Mouse (Mus musculus) gastrocnemius, postnatal 4 days (tissue): ENCODE results near the gene Eif2b2. TPM values are rescaled to one million over a fixed set of nuclear protein-coding genes. Genes with fewer than 3 reads are reported as not detected.

Experiments used
- DNase-seq, 2 experiments: peaks; one replicate each; pipeline ENCODE4 v3.0.0; 2021 to 2022; ENCODE audit warnings: low spot score in 2 of 2, mixed read lengths in 2 of 2
- total RNA-seq, 2 experiments: library from RNA; stranded (reverse); gene quantifications; 2 replicates each; pipeline ENCODE4 v1.2.3; 2021

Eif2b2 gene
- total RNA-seq, 2 experiments from 2014 or later, result 80.6 to 95.1 TPM

GRCm38 (mm10) chr12:85193923-85194622, 25.2 kb upstream of the Eif2b2 start:
- no peak for DNase-seq

GRCm38 (mm10) chr12:85194623-85195018, 24.7 kb upstream of the Eif2b2 start:
- DNase-seq, result peak; percentile 88 to 92

- no peak for DNase-seq
Observed at GRCm38 (mm10) chr12:85195086-85195485, 24.2 kb upstream of the Eif2b2 start.

DNA sequence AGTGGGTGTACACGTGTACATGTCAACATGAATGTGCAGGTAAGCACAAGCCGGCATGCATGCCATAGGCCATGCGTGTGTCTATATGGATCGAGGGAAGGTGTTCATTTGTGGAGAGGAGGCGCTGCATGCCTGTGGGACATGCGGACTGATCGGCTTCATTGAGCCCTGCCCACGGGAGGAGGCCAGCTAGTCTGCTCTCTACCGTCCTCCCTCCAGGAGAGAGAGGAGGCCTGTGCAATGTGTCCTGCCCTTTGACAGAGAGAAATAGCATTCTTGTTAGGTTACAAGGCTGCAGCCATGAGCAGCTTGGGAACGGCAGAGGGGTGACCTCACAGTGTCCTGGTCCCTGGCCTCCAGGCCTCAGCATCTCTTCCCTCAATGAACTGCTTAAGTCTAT, 23.1 kb upstream of the Eif2b2 start:
- no peak for DNase-seq

DNA sequence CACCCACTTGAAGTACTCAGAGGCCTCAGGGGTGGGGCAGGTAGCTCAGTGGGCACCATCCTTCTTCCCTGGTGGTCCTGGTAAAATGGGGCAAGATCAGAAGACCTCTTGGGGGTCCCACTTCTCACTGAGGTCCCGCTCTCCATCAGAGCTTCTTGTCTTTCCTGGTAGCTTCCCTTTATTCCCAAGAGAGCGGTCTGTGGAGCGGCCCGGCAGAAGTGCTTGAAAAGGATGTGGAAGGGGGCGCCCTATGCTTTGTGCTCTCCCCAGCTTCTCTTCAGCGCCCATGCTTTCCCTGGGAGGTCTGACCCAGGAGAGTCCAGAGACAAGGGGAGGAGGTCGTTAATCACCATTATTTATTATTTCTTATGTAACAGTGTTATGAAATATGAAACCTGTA, 21.9 kb upstream of the Eif2b2 start:
- DNase-seq, result no peak

GRCm38 (mm10) chr12:85197936-85198335, 21.3 kb upstream of the Eif2b2 start:
- no peak for DNase-seq

DNA sequence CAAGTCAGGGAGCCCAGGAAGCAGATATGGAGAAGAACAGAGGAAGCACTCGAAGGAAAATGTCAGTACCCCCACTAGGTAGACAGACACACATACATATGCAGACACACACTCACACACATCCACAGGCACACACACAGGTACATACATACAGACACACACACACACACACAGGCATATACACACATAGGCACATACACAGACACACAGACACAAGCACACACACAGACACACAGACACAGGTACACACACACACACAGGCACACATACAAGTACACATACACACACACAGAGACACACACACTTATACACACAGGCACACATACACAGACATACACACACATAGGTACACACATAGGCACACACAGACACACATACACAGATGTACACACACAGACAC, 19.3 kb upstream of the Eif2b2 start:
- DNase-seq, result no peak

DNA sequence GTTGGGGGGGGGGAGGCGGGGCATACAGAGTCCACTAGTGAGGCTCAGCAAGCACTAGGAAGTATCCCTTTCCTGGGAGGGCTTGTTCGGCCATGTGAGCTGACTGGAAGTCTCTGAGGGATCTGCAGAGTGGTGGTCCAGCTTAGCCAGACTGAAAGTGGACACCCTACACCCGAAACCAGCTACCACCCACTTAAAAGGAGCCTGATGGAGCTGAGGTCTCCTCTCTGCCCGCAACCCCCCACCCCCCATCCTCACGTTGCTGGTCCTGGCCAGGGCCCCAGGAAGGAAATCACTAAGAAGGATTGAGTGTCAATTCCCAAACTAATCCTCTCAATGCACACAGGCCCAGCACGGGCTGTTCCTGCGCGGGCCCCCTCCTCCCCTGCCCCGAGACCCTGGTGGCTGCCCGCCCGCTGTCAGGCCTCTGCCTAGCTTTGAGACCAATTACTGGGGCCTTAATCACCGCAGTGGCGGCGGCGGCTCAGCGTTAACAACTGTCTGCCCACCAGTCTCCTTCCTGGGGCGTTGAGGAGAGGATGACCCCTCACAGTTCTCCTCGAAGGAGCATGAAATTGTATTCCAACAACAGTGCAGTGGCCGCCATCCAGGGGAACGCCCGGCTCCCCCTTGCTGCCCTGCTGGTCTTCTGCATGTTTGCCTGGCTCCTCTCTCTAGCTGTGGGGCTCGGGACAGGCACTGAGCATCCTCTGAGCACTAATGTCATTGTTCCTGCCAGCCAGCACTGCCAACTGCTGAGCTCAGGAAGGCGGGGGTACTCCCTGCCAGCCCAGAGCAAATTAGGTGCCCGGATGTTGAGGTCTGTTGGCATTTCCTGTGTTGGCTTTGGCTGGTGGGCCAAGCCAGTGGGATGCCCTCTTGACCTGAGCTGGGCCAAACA, 18.1 kb upstream of the Eif2b2 start:
- DNase-seq, result peak in 1 of 2 experiments; percentile 41

DNA sequence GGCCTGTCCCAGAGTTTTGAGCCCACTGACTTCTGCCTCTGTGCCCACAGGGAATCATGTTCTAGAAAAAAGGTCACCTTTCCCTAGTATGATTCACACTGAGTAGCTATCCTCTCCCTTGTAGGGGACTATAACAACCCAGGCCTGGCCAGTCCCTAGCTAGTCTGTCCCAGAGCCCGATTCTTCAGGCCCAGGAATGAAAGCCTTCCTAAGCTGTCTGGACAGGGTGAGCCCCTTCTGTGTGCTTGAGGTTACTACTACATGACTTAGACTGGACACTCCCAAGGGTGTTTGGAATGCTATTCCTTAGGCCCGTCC, 17.5 kb upstream of the Eif2b2 start:
- DNase-seq, result no peak

DNA sequence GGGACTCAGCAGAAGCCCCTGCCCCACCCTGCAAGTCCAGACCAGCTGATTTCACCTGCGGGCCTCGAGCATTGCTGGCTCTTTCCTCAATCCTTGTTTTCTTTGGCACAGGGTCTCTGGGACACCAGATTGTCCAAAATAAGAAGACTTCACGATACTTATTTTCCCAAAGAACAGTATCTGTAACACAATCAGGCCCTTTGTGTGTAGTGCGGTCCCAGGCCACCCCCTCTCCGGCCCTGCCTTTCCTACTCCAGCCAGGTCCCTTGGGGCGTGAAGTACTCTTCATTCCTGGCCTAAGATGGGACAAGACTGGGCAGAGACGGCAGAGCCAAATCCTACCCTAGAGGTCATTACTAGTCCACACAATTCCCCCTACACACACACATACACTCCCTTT, 17.1 kb upstream of the Eif2b2 start:
- no peak for DNase-seq

GRCm38 (mm10) chr12:85203699-85204098, 15.6 kb upstream of the Eif2b2 start:
- no peak for DNase-seq

- DNase-seq, result no peak
Observed at GRCm38 (mm10) chr12:85204105-85204504, 15.2 kb upstream of the Eif2b2 start.

DNA sequence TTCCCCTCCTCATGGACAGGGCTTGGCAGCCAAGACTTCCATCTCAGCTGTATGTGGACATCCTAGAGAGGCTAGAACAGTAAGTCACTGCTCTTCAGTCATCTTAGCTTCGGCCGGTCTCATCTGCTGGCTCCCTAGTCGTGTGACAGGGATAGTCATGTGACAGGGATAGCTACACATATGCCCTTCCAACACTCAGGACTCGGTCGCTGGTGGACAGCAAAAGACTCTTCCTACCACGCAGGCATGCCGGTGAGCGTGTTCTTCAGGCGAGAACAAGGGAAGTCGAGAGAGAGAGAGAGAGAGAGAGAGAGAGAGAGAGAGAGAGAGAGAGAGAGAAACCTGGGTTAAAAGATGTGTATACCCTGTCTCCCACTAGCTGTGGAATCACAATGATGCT, 13.9 kb upstream of the Eif2b2 start:
- DNase-seq, result no peak

DNA sequence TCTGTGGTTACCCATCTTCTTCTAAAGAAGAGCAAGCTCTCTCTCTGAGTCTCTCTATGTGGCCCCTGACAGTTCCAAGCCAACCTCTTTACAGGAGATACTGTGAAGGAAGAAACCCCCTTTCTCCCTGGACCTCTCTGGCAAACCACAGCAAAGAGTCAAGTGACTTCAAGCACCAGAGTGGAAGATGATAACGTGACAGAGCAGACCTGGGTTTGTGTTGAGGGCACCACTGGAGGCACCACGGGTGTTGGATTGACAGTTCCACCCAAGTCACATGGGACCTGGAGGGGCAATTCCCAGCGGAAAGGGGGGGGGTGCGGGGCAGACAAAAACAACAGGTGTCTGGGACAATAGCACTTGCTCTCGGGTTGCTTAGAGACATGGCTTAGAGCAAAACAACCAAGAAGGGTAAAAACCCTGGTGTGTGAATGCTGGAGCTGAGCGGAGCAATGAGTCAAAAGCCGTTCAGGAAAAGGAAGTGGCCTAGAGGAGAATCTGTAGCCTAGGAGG, 10.5 kb upstream of the Eif2b2 start:
- no peak for DNase-seq

- DNase-seq, result no peak
Observed at GRCm38 (mm10) chr12:85215031-85215430, 4.2 kb upstream of the Eif2b2 start.

- DNase-seq, result no peak
Observed at GRCm38 (mm10) chr12:85217733-85218310, 1.5 kb upstream of the Eif2b2 start.

DNA sequence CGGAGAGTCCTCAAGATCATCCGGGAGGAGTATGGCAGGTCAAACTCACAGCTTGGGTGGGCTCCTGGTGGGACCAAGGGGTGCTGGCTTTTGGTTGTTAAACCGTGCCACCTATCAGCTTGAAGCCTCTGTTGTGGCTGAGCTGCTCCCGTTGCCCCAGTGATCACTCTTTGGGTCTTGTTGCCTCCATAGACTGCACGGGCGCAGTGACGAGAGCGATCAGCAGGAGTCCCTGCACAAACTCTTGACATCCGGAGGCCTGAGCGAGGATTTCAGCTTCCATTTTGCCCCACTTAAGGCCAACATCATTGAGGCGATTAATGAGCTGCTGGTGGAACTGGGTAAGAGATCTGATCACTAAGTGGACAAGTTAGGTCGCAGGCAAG, 617 bp downstream of the Eif2b2 start:
- DNase-seq, result no peak

- peak in 1 of 2 experiments; percentile 54 for DNase-seq
Observed at GRCm38 (mm10) chr12:85227227-85227626, 7.9 kb downstream of the Eif2b2 start.

- DNase-seq, result no peak
Observed at GRCm38 (mm10) chr12:85227876-85228599, 8.8 kb downstream of the Eif2b2 start.

GRCm38 (mm10) chr12:85233376-85234358, 14.4 kb downstream of the Eif2b2 start:
- no peak for DNase-seq
